Comparison of ENCODE assay signal across 7 mouse cellular contexts in genomic region chr12:84774376-84774775, GRCm38 (mm10). TPM values are rescaled to one million over a fixed set of nuclear protein-coding genes. Genes with fewer than 3 reads are reported as not detected.
DNase-seq lines count a peak whose midpoint lies in the region; ATAC-seq and TF ChIP-seq lines count a peak whose summit lies in the region.

No protein-coding gene starts in this region.

- H3K9ac ChIP-seq in kidney, postnatal 0 days (ENCODE audit: low read depth, low read length): no peak overlapping the region
- no peak overlapping the region for H3K9ac ChIP-seq in intestine, embryonic 15.5 days

- no peak for TF ChIP-seq POLR2A in myocyte (IDR thresholded peaks at IDR 0.05; ENCODE audit: insufficient read length, low read depth)

- H3K27ac ChIP-seq in kidney, postnatal 0 days: no peak overlapping the region
- H3K27ac ChIP-seq in intestine, embryonic 15.5 days: no peak overlapping the region

- no peaks in the 10 kb centered on the region for H3K9me3 ChIP-seq in kidney, postnatal 0 days (replicated peaks; ENCODE audit: low read length)
- no peaks in the 10 kb centered on the region for H3K9me3 ChIP-seq in intestine, embryonic 15.5 days

- no peak for TF ChIP-seq CTCF in kidney, postnatal 0 days (IDR thresholded peaks at IDR 0.05; ENCODE audit: low read depth)

- no peak for ATAC-seq in kidney, postnatal 0 days (replicated peaks; ENCODE audit: low FRiP score, low read depth)
- no peak for ATAC-seq in intestine, embryonic 15.5 days
- no peak for ATAC-seq in monocyte, adult 5-6 weeks (replicated peaks; ENCODE audit: insufficient number of reproducible peaks, low FRiP score, low TSS enrichment, poor library complexity, severe bottlenecking)

- H3K4me2 ChIP-seq in kidney, postnatal 0 days (ENCODE audit: low read length): peak overlapping the region; percentile 91; the same call in 1 of the 2 replicates
- H3K4me2 ChIP-seq in intestine, embryonic 15.5 days (replicated peaks): peak overlapping the region; percentile 70; the same call in 1 of the 2 replicates
- peak overlapping the region; percentile 95 for H3K4me2 ChIP-seq in myocyte (ENCODE audit: low read depth)

- peaks cover 36% of the 10 kb centered on the region for H3K79me2 ChIP-seq in myocyte (ENCODE audit: control insufficient read depth, insufficient read depth)

- H3K4me1 ChIP-seq in kidney, postnatal 0 days (replicated peaks; ENCODE audit: insufficient read depth, low read length): peaks cover 17% of the 10 kb centered on the region
- H3K4me1 ChIP-seq in intestine, embryonic 15.5 days (replicated peaks): peaks cover 22% of the 10 kb centered on the region

- no peak overlapping the region for H3K4me3 ChIP-seq in kidney, postnatal 0 days (replicated peaks; ENCODE audit: low read depth, low read length)
- H3K4me3 ChIP-seq in intestine, embryonic 15.5 days (replicated peaks): no peak overlapping the region; the same call in 1 of the 2 replicates
- H3K4me3 ChIP-seq in myocyte: peak overlapping the region; percentile 71

- no peak overlapping the region for H3ac ChIP-seq in myocyte (ENCODE audit: control insufficient read depth, insufficient read length)

- H3K36me3 ChIP-seq in kidney, postnatal 0 days (ENCODE audit: insufficient read depth, low read length): no peaks in the 10 kb centered on the region
- H3K36me3 ChIP-seq in intestine, embryonic 15.5 days: 0 out of 2 replicates have a peak, but pooled peaks cover 4% of the 10 kb centered on the region
- peaks cover 2% of the 10 kb centered on the region for H3K36me3 ChIP-seq in myocyte (ENCODE audit: control insufficient read depth, insufficient read depth)

- intact Hi-C loops in left cerebral cortex, postnatal 36 days (cut with DNase I): no loop called here

- 84% methylated on average over 6 of the region's 6 CpGs for WGBS in kidney, postnatal 0 days
- WGBS in intestine, embryonic 15.5 days: 84% methylated on average over 6 of the region's 6 CpGs

- no peak for DNase-seq in kidney, postnatal 0 days (ENCODE audit: low spot score)
- DNase-seq in kidney, postnatal 25 days: no peak
- DNase-seq in c-Kit-positive CD71-positive TER-119-negative erythroid progenitor cells, embryonic 14.5 days (ENCODE audit: low read depth): peak; percentile 59
- no peak for DNase-seq in left cerebral cortex, postnatal 36 days (ENCODE audit: low spot score in 2 of 2)

- no peaks in the 10 kb centered on the region for H3K27me3 ChIP-seq in kidney, postnatal 0 days (ENCODE audit: insufficient read depth, low read length)
- H3K27me3 ChIP-seq in intestine, embryonic 15.5 days (replicated peaks): no peaks in the 10 kb centered on the region
- H3K27me3 ChIP-seq in myocyte (ENCODE audit: control insufficient read depth, insufficient read depth, insufficient read length): no peaks in the 10 kb centered on the region

TF ChIP-seq in myocyte, 11 proteins besides CTCF, POLR2A, EP300 and RAD21:
- TF ChIP-seq SRF (IDR thresholded peaks at IDR 0.05; ENCODE audit: control insufficient read depth, insufficient read length, low read depth) (no peak), REST (IDR thresholded peaks at IDR 0.05; ENCODE audit: insufficient read depth, insufficient read length) (no peak), TCF12 (IDR thresholded peaks at IDR 0.05; ENCODE audit: insufficient read depth, poor library complexity, severe bottlenecking) (no peak), MAX (IDR thresholded peaks at IDR 0.05; ENCODE audit: low read depth) (no peak), POLR2AphosphoS2 (IDR thresholded peaks at IDR 0.05; ENCODE audit: insufficient read length, low read depth) (no peak), TCF3 (IDR thresholded peaks at IDR 0.05; ENCODE audit: insufficient read length, low read depth) (no peak), MYOG (IDR thresholded peaks at IDR 0.05; ENCODE audit: control insufficient read depth in 1 of 3, insufficient read depth in 1 of 3, insufficient read length in 2 of 3, low read depth in 2 of 3) (no peak), E2F4 (IDR thresholded peaks at IDR 0.05; ENCODE audit: insufficient read depth) (no peak), CEBPB (IDR thresholded peaks at IDR 0.05; ENCODE audit: insufficient read depth, poor library complexity, severe bottlenecking) (no peak), USF1 (IDR thresholded peaks at IDR 0.05; ENCODE audit: low read depth) (no peak), MYOD1 (IDR thresholded peaks at IDR 0.05; ENCODE audit: control insufficient read depth in 1 of 3, insufficient read length in 2 of 3, low read depth in 2 of 3) (no peak)

RNA-seq across cellular contexts. Expression of gene Isca2, which starts 1.3 kb away (rescaled TPM):
- 152 and 168 TPM in 2 replicates for polyA plus RNA-seq in kidney, postnatal 0 days (2015; fragmentation: Nextera tagmentation; extraction: Ambion mirVana)
- polyA plus RNA-seq in intestine, embryonic 15.5 days (2015; fragmentation: Nextera tagmentation; extraction: Ambion mirVana): 124 and 134 TPM in 2 replicates
- 51.2 TPM for polyA plus RNA-seq in myocyte (2012; fragmentation: generic; extraction: Trizol)
- total RNA-seq in monocyte, adult 5-6 weeks (2017): 25.3 to 50.1 TPM (median 44.7 TPM) in 3 replicates
- 10 to 100 TPM; 52.5 to 58.6 TPM for total RNA-seq in left cerebral cortex, postnatal 36 days (2021)

RNA-seq across cellular contexts. Expression of gene Npc2, which starts 1.4 kb away (rescaled TPM):
- polyA plus RNA-seq in kidney, postnatal 0 days (2015; fragmentation: Nextera tagmentation; extraction: Ambion mirVana): 70.5 and 75.7 TPM in 2 replicates
- 76.7 and 77.9 TPM in 2 replicates for polyA plus RNA-seq in intestine, embryonic 15.5 days (2015; fragmentation: Nextera tagmentation; extraction: Ambion mirVana)
- 188 TPM for polyA plus RNA-seq in myocyte (2012; fragmentation: generic; extraction: Trizol)
- total RNA-seq in monocyte, adult 5-6 weeks (2017): 69.6 to 85.5 TPM (median 78.1 TPM) in 3 replicates
- 10 to 100 TPM; 28.4 to 28.8 TPM for total RNA-seq in left cerebral cortex, postnatal 36 days (2021)
